Mouse (Mus musculus) lung, adult 18-20 months (tissue): ENCODE results near the gene Slc9b1.

Source experiments
- DNase-seq, 2 experiments: peaks; one replicate each; pipeline ENCODE4 v3.0.0; 2022; ENCODE audit warnings: mixed read lengths in 2 of 2

The Slc9b1 gene

DNA sequence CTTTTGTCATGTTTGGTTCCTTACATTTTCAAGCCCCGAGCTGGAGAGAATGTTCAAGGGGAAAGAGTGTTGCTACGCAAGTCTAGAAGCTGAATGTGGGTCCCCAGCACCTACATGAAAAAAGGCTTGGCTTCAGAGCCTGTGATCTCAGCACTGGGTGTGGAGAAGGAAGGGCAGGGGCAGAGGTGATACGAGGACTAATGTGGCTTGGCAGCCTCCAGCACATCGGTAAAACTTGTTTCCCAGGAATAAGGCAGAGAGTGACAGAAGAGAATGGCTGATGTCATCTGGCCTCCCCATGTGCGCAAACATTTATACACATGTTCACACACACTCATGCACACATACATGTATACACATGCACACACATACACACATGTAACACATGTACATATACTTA lies 47.3 kb downstream of the Slc9b1 start:
- DNase-seq = no peak

DNA sequence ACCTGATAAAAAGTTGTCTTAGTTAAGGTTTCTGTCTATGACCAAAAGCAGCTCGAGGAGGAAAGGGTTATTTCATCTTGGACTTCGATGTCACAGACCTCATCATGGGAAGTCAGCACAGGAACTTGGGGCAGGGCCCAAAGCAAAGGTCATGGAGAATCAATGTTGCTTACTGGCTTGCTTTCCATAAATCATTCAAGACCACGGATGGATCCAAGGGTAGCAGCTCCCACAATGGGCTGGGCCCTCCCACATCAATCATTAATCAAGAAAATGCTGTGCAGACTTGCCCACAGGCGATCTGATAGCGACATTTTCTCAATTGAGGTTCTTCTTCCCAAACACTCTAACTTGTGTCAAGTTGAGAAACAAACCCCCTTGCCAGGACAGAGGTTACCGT lies 48.3 kb downstream of the Slc9b1 start:
- DNase-seq = no peak

DNA sequence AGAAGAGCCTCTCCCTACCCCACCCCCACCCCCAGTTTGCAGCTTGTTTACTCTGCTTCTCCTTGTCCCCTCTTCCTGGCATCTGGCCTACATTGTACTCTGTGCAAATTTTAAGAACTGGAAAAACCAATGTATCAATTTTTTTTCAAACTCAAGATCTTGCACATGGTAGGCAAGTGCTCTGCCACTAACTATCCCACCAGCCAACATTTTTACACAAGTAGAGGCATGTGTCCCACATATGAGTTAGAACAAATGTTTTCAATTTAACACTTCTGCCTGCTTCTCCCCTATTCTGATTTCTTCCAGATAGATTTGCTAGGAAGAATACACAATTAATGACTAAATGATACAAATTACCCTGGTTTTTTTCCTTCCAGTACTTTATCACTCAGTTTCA lies 49.3 kb downstream of the Slc9b1 start:
- DNase-seq = no peak

DNA sequence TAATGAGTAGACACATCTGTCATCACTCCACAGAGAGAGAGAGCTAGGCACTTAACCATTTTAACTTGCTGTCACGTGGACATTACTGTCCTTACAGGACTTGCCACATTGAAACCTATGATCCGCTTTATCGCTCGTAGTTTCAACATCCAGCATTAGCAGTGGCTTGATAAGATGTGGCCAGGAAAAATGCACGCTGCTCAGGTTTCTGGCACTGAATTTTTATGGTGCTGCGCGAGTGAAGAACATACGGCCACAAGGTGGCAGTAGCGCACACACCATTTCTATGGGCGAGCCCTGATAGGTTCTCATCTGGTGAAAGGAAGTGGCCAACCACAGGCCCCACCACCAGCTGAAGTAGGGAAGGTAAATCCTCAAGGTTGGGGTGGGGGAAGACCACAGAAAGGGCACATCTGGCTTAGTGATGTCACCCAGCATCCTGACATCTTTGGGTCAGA lies 54.4 kb downstream of the Slc9b1 start:
- peak; percentile 84 to 87 for DNase-seq

DNA sequence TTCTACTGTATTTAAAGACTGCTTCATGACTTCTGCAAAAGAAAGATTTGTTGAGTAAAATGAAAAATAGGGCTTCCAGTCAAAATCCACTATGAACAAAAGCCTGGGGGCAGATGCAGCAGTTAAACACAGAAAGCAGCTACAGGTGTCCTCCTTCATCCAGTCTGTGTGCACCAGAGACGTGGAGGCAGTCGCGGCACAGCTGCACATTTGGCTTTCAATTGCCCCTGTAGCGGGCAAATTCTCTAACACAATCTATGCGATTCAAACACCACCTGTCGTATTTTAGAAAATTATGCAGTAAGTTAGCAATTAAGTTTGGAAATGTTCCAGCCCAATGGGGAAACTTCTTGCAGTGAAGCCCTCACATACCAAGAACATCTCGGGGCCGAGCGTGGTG lies 55.4 kb downstream of the Slc9b1 start:
- DNase-seq = no peak

DNA sequence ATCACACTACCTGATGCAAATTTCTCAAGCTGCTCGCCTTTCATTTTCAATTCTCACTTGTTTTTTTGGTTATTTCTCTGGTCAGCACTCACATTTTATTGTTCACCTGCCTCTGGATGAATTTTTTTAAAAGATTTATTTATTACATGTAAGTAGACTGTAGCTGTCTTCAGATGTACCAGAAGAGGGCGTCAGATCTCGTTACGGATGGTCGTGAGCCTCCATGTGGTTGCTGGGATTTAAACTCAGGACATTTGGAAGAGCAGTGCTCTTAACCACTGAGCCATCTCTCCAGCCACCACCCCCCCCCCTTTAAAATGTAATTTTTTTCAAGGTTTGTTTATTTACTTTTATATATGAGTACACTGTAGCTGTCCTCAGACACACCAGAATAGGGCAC lies 56.0 kb downstream of the Slc9b1 start:
- DNase-seq = no peak

DNA sequence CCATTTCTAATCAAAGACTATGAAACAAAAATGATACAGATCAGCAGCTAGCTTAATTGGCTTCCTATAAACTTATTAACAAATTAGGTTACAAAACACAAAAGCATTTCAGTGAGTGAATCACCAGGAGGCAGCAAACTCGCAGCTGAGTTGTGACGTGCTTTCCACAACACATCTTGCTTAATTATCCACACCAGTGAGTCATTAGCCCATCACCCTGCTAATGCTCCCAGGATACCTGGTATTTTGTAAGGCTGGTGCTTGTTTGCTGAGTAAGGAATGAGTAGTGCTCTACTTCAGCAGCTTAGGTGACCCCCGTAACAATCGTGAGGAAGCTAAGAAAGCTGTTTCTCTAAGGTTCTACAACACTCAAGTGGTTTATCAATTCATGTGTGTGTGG lies 56.8 kb downstream of the Slc9b1 start:
- no peak for DNase-seq

DNA sequence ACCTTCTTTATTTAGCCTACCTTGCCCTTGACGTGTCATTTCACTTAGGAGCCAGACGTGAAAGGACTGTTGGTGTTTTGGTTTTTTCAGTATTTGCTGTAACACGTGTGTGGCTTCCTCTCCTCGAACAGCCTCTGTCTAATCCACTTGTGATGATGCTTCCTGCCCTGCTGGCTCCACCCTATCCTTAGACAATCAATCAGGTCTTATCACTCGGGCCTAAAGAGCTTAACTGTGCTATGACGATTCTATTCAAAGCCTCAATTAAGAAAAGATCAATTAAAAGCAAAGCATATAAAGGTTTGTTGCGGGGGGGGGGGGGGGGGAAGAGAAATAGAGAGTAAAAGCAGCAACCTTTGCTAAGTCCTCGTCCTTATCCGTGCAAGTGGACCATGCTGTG lies 59.5 kb downstream of the Slc9b1 start:
- DNase-seq = no peak

DNA sequence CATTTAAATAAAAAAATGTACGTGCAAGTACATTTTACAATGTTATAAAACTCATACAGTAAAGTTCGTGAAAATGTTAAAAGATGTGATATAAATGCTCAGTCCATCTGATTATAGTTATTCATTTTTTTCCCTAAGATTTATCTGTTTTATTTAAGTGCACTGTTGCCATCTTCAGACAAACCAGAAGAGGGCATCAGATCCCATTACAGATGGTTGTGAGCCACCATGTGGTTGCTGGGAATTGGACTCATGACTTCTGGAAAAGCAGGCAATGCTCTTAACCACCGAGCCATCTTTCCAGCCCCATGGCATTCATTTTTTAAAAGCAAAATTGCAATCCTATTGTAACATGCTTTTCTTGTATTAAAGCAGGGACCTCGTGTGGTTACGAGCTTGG lies 61.4 kb downstream of the Slc9b1 start:
- no peak for DNase-seq

DNA sequence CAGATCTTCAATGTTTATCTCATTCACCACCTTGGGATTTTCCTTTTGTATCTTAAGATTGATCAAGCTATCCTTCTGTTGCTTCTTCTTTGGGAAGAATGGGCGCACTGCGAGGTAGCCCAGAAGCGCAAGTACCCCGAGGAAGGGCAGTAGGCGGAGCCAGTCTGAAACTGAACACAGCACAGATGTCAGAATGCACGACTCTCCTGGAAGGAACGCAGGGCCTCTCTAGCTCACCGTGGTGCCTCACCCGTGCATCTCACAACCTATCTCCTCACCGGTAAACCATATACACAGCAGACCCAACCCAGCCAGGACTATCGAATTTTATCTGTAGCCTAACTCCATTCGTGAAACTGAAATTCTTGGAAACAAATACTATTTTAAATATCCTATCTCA lies 63.2 kb downstream of the Slc9b1 start:
- no peak for DNase-seq

DNA sequence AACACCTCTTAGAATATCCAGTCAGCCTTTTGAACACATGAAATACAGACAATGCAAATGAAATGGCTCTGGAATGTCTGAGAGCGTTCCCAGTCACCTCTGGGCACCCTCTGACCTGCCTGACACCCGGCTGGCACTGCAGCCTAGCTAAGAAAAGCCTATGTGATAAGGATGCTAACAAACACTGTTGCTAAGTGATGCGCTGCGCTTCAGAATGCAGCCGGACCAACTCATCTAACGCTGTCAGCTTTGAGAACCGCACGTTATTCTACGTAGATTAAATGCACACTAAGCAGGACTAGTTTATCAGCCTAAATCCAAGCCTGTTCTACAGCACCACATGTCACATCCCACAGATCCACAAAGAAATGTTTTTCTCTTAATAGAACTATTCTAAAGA lies 64.0 kb downstream of the Slc9b1 start:
- DNase-seq = peak in 1 of 2 experiments; percentile 24

DNA sequence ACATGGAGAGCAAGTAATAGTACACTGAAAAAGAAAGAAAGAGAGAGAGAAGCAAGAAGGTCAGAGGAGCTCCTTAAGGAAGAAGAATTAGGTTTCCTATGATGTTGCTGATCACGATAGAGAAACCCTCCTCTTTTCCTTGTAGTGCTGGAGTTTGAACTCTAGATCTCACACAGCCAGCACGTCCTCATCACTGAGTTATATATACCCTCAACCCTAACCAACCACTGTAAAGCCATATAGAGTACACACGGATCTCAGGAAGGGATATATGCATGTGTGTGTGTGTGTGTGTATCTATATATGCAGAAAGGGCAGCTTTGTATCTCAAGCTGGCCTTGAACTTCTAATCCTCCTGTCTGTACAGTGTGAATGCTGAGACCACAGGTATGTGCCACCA lies 69.4 kb downstream of the Slc9b1 start:
- DNase-seq = no peak

DNA sequence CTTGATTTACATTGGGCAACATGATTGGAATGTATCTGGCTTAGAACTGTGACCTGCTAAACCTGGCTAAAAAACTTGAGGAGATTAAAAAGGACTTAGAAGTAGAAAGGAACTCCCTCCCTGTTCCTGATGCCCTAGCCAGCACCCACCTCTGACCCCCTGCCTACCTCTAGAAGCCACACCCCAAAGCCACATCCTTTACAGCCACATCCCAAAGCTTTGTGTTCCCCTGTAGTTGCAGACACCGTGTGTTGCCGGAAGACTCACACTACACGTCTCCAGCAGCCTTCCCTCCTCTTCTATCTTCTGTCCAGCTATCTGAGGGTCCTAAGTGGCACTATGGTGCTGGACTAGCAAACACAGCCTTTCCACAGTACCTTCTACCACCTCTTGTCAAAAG lies 70.0 kb downstream of the Slc9b1 start:
- no peak for DNase-seq

DNA sequence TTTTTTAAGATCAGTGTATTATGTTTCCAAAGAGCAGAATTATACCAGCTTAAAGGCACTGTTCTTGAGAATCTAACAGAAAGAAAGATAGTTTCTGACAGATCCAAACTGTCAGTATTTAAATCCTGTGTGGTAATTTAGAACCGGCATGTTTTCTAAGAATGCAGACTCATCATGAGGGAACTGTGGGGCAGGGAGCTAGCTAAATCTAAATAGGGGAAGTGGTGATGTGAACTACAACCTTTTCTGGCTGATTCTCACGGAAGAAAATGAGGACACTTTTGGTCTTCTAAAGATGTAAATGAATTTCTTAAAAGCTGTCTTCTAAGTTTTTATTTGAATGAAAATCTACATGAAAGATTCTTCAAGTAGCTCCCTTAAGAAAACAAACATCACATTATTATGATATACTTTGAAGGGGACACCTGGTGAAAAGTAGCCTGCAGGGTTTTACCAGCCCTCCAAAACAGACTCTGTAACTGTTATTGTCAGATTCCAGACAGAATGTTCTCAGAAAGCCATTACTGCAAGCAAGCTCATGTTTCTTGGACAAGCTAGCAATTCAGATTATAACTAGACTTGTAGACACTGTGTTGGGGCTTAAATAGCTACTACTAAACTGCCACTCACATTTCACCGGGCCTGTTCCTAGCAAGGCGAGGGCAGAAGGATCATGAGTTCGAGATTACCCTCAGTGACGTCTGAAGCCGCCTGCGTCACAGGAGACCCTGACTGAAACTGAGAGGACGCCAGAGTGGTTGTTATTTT lies 72.9 kb downstream of the Slc9b1 start:
- no peak for DNase-seq

DNA sequence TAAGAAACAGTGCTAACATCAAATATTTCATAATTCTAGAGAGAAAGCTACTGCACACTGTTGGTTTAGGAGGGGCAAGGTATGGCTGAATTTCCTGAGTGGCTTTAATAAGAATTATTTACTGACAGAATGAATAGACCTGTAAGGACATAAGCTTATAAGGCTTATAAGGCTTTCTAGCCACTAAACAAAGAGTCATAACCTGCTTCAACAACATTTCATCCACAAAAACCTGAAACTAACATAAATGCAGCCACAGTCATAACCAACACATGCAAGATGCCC lies 73.4 kb downstream of the Slc9b1 start:
- DNase-seq = no peak

DNA sequence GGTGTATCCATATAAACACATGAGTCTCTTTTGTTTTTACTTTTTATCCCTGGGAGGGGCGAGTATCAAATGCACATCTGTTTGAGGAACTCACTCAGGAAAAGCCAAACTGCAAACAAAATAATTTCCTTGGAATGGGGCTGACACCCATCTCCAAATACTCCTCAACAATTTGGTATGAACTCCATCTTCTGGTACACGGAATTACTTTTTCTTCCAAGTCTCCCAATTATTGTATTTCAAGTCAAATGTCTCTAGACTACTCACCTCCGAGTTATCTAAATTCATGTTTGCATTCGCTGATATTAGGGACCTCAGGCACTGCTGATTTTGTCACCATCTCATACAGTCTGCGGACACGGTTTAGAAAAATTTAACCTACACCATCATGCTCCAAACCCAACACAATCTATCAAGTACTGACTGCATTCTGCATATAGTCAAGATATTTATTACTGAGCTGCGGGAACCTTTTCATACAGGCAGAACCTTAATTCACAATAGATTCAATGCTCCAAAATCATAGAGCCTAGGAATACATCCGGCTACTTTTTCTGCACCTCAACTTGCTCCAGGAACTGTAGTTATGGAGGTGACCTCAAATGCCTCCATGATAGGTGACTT lies 74.5 kb downstream of the Slc9b1 start:
- DNase-seq = no peak

DNA sequence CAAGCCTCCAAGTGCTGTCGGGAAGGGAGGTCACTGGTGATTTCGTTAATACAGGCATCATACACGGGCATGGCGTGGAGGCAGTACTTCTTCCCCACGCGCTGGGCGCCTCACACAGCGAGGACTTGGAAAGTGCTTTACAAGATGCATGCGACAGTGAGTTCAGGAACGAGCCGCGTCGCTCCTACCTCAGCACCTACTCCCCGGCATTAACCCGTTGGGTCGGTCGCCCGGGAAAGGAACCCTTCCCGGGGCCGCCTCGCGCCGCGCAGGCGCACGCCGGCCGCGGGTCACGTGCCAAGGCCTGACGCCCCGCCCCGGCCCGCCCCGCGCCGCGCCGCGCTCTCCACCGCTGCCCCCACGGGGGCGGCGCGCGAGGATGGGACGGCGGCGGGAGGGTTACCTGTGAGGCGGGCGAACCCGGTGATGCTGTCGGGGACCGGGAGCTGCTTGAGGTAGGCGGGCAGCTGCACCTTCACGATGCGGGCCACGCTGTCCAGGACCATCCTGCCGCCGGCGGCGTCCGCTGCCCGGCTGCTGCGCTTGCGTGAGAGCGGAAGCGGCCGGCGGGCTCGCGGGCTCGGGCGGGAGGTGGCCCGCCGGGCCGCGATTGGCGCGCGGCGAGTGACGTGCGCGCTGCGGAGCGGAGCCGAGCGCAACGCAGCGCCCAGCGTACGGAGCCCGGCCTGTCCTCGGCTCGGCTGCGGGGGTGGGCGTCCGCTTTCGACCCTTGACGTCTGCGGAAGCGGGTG lies 75.2 kb downstream of the Slc9b1 start:
- peak; percentile 79 for DNase-seq

DNA sequence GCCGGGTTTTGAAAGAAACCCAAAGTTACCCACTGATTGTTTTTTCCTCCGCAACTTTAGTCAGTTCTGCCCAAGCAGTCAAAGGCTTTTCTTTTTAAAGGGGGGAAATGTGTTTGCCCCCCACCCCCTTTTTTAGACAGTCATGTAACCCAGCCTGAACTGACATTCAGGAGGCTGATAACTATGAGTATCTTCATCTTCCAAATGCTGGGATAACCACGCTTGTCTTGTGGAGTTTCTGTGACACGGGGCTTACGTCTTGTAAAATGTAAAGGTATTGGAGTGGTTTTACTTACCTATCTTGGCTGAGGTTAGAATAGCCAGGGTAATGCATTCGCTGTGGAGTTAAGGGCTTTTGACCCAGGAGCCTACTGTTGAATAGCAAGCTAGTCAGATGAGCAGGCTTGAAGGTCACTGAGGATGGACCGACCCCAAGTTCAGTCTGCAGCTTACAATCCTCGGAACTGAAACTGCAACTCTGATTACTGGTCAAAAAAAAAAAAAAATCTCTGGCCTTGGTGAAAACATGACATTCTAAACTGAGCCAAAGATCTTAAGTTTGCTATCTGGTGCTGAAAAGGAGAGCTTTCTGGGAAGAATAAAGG lies 75.9 kb downstream of the Slc9b1 start, which contains the start of gene Cisd2:
Gene Cisd2 (minus strand): TSS at position 318 of the 605 bp plus-strand sequence.
- peak in 1 of 2 experiments; percentile 9 for DNase-seq

DNA sequence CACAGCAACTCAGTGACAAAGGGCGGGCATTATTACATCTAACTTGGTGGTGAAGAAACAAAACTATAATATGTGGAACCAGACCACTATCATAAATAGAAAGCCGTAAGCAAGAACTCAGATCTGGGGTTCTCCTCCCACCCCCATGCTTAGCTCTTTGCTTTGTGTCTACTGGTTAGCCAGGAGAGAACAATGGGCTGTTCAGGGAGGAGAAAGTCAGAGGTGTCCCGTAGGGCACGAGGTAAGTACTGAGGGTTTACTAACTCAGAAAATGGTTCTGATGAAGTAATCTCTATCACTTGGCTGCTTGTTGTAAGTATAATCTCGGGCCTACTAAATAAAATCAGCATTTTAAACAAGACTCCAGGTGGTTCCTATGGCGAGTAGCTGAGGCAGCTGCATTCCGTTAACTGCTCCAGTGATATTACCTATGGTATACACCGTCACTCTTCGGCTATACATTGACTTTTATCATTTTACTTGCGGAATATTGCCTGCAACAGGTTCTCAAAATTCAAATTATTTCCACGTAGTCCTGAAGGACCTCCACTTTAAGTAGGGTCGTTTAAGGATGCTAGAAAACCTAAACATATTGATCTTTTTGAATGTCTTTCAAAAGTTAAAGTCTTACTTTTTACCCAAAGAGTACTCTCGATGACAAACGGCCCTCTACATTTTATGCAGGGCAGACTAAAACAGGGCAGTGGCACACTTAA lies 89.2 kb downstream of the Slc9b1 start:
- DNase-seq = no peak

DNA sequence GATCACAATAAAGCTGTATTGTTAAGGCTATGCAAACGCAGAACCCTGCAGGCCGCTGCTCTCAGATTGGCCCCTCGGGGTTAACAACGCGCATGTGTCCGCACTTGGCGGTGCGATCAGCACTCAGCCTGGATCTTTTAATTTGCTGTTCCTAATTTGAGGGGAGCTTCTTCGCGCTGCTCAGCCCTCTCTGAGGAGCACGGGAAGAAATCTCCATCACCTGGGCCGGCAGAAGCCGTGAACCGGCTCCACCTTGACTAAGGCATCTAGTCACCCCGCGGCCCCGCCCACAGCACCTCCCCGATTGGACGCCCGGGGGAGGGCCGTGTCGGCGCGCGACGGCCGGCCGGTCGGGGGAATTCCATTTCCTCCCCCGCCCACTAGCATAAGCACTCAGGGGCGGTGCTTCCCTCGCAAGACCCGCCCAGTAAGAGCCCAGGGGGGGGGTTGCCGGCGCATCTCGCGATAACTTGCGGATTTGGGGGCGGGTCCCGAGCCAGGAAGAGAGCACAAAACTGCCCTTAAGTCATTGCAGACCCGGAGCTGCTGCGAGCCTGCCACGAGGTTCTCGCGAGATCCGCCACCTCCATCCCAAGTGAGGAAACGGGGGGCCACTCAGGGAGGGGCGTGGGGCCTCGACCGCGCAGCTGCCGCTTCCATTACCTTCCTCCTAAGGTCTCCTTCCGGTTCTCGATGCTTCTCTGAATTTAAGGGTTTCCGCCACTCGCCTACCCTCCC lies 90.1 kb downstream of the Slc9b1 start, which contains the start of gene Ube2d3:
Gene Ube2d3 (plus strand): TSS at position 392 of the 738 bp plus-strand sequence.
- DNase-seq = peak; percentile 99

DNA sequence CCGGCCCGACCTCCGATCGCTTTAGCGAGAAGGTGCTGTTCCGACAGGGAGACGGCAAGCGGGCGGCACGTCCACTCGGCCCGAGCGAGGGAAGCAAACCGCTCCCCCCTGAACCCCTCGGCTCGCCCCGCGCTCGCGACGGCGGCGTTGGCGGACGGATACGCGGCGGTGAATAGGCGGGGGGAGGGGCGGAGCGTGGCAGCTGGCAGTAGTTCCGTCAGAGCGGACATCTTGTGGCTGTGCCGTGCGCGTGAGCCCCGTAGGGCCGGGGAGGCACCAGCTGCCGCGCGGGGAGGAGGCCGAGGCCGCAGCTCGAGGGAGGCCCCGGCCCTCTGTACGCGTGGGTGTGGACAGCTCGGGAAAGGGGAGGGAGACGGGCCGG lies 90.7 kb downstream of the Slc9b1 start:
- DNase-seq = peak; percentile 92 to 93

DNA sequence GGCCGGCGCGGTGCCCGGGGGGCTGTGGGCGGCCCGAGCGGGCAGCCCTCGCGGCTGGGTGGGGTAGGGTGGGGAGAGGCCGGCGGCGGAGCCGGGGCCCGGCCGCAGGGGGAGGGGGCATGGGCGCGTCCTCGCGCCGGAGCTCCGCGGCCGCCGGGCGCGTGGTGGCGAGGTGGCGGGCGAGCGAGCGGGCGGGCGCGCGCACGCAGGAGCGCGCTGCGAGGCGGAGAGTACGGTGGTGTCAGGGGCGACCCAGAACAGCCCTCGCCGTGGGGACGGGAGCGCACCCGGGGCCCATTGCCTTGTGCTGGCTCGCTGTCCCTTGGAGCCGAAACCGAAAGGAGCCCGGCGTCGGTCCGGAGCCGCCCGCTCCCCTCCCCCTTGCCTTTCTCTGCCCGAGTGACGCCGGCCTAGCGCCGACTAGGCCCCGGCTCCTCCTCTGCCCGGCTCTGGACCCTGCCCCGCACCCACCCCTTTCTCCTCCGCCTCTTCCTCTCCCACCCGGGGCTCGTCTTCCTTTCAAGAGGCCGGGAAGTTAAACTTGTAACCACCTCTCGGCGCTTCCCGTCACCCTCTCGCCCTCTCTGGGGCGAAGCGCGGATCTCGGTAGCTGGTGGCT lies 91.2 kb downstream of the Slc9b1 start:
- DNase-seq = peak; percentile 90 to 93
